Comparison of ENCODE assay signal across 24 mouse cellular contexts in the genomic region with DNA sequence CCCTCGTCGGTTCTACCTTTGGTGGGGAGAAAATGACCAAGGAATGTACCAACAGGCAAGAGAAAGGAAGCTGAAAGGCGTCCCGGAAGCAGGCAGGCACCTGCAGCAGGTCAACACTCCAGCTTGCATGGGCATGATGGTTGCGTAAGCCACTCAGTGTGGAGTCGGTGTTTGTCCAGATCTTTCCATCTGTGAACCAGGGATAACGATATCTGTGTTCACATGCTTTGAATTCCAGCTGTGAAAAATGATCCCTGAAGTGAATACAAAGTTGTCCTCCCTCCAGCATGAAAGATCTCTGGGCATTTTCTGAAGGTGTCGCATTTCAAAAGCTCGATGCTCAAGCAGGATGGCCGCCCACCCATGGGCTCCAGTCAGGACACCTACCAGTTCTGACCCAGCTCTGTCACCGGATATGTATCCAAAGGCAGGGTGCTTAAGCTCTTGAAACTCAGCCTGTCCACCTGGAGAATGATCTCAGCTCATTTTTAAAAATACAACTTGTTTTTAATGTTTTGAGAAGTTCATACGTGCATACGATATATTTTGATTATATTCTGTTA. TPM values are rescaled to one million over a fixed set of nuclear protein-coding genes. Genes with fewer than 3 reads are reported as not detected.
DNase-seq lines count a peak whose midpoint lies in the region; ATAC-seq and TF ChIP-seq lines count a peak whose summit lies in the region.
"Had no signal": no experiment of that assay in that cellular context is flagged by ENCODE, and none has a peak within 500 bp of the region (broad histone marks: within the 10 kb centered on the region; RNA-seq: fewer than 3 reads in every experiment).

No protein-coding gene starts in this region.

- H3K4me2 ChIP-seq in kidney, embryonic 16.5 days (replicated peaks; ENCODE audit: low read depth, low read length), result no peak overlapping the region
- no peak overlapping the region for H3K4me2 ChIP-seq in liver, postnatal 0 days (ENCODE audit: low read depth, low read length)
- H3K4me2 ChIP-seq: embryonic facial prominence, embryonic 15.5 days; heart, embryonic 13.5 days had no signal

- H3K27ac ChIP-seq in kidney, embryonic 16.5 days (ENCODE audit: low read length), result no peak overlapping the region
- no peak overlapping the region for H3K27ac ChIP-seq in liver, postnatal 0 days (ENCODE audit: low read depth)
- H3K27ac ChIP-seq: embryonic facial prominence, embryonic 15.5 days; heart, embryonic 13.5 days had no signal

- 41% methylated on average over 13 of the region's 13 CpGs for WGBS in kidney, embryonic 16.5 days
- WGBS in liver, postnatal 0 days (ENCODE audit: insufficient replicate concordance), result 68% methylated on average over 13 of the region's 13 CpGs

- TF ChIP-seq CTCF in liver, postnatal 0 days (IDR thresholded peaks at IDR 0.05; ENCODE audit: low read depth), result no peak

- peaks cover 15% of the 10 kb centered on the region for H3K4me1 ChIP-seq in kidney, embryonic 16.5 days (ENCODE audit: insufficient read depth, low read length)
- no peaks in the 10 kb centered on the region for H3K4me1 ChIP-seq in liver, postnatal 0 days (ENCODE audit: insufficient read depth)
- H3K4me1 ChIP-seq: embryonic facial prominence, embryonic 15.5 days had no signal

- H3K4me3 ChIP-seq in kidney, embryonic 16.5 days (ENCODE audit: low read length), result no peak overlapping the region
- H3K4me3 ChIP-seq in liver, postnatal 0 days (ENCODE audit: low read depth, low read length), result no peak overlapping the region
- H3K4me3 ChIP-seq: embryonic facial prominence, embryonic 15.5 days; heart, embryonic 13.5 days; megakaryocyte, embryonic 14.5 days; myocyte had no signal

- no peak overlapping the region for H3K9ac ChIP-seq in kidney, embryonic 16.5 days (replicated peaks; ENCODE audit: low read length)
- H3K9ac ChIP-seq in liver, postnatal 0 days (replicated peaks), result no peak overlapping the region
- H3K9ac ChIP-seq: embryonic facial prominence, embryonic 15.5 days; heart, embryonic 13.5 days had no signal

- H3K36me3 ChIP-seq in kidney, embryonic 16.5 days (ENCODE audit: insufficient read depth, low read length), result no peaks in the 10 kb centered on the region
- H3K36me3 ChIP-seq in liver, postnatal 0 days (replicated peaks; ENCODE audit: insufficient read depth, low read length), result no peaks in the 10 kb centered on the region
- H3K36me3 ChIP-seq: embryonic facial prominence, embryonic 15.5 days; heart, embryonic 13.5 days had no signal

- H3K9me3 ChIP-seq in kidney, embryonic 16.5 days (ENCODE audit: low read length), result no peaks in the 10 kb centered on the region
- no peaks in the 10 kb centered on the region for H3K9me3 ChIP-seq in liver, postnatal 0 days (ENCODE audit: low read length)
- H3K9me3 ChIP-seq: embryonic facial prominence, embryonic 15.5 days; heart, embryonic 13.5 days; megakaryocyte, embryonic 14.5 days had no signal

- no peaks in the 10 kb centered on the region for H3K27me3 ChIP-seq in kidney, embryonic 16.5 days (ENCODE audit: insufficient read depth, low read length)
- H3K27me3 ChIP-seq in liver, postnatal 0 days (ENCODE audit: insufficient read depth, low read length), result no peaks in the 10 kb centered on the region
- H3K27me3 ChIP-seq: embryonic facial prominence, embryonic 15.5 days; heart, embryonic 13.5 days; megakaryocyte, embryonic 14.5 days had no signal

- TF ChIP-seq EP300 in liver, postnatal 0 days (IDR thresholded peaks at IDR 0.05; ENCODE audit: low read depth), result no peak

- no peak for DNase-seq in kidney, adult 11 months
- DNase-seq in 3T3-L1 (ENCODE audit: low read depth, low spot score), result peak; percentile 29
- peak; percentile 48 for DNase-seq in Muller cell, postnatal 12 days (ENCODE audit: inconsistent ontology term)
- DNase-seq in embryo, embryonic 9.5 days (ENCODE audit: extremely low spot score), result peak; percentile 11
- no peak for DNase-seq in spleen, postnatal 4 days (ENCODE audit: low spot score in 2 of 2)
- no peak for DNase-seq in adipocyte (ENCODE audit: low spot score)
- no peak for DNase-seq in liver, postnatal 0 days
- DNase-seq: adrenal gland, postnatal 36 days; cerebellum, adult 9-10 months; gastrocnemius, postnatal 10 days; heart, adult 18-20 months; heart, postnatal 14 days; kidney, adult 9 months; lung, postnatal 14 days had no signal

- ATAC-seq in kidney, embryonic 16.5 days (ENCODE audit: low FRiP score, low TSS enrichment), result peak; percentile 69; the same call in 1 of the 2 replicates
- no peak for ATAC-seq in liver, postnatal 0 days
- ATAC-seq: forebrain, embryonic 14.5 days; inflammation-experienced regulatory T-cells, adult 6 months; midbrain, embryonic 16.5 days had no signal

RNA-seq across cellular contexts. Expression of gene Fez2, which starts 31.8 kb away (rescaled TPM):
- polyA plus RNA-seq in kidney, embryonic 16.5 days (2015; fragmentation: Nextera tagmentation; extraction: Ambion mirVana), result 42.8 TPM in 2 replicates
- 17.3 and 20.3 TPM in 2 replicates for polyA plus RNA-seq in liver, postnatal 0 days (2015; fragmentation: Nextera tagmentation; extraction: Ambion mirVana)

RNA-seq across cellular contexts. Expression of gene Vit, which starts 58.1 kb away (rescaled TPM):
- 0.96 and 1.2 TPM in 2 replicates for polyA plus RNA-seq in kidney, embryonic 16.5 days (2015; fragmentation: Nextera tagmentation; extraction: Ambion mirVana)
- polyA plus RNA-seq in liver, postnatal 0 days (2015; fragmentation: Nextera tagmentation; extraction: Ambion mirVana), result 0.07 TPM in 2 replicates
- polyA plus RNA-seq: heart, embryonic 13.5 days; limb, embryonic 11.5 days; liver, adult 2 months; myocyte had no signal

Comparison
In these comparisons a context has a peak if more than half of its experiments do, and no peak if none do; other contexts are left out.
1. DNase-seq: peak in 3T3-L1 (single experiment), Muller cell, postnatal 12 days (single experiment) and embryo, embryonic 9.5 days (single experiment); none in kidney, adult 11 months (single experiment), spleen, postnatal 4 days (0 of 2), adipocyte (single experiment) and liver, postnatal 0 days (single experiment).